Mouse (Mus musculus): ENCODE data around the gene Prkacb.
"Not testable (repeated sequence)": the region's sequence is repeated elsewhere in the genome, so short reads cannot be mapped to it uniquely, and the experiment has no call there.

Prkacb gene

GRCm38 (mm10) chr3:146776711-146777110 lies 36.1 kb downstream of the Prkacb start:
- no peak for DNase-seq

- no peak for DNase-seq
Observed at GRCm38 (mm10) chr3:146770853-146771252, 41.9 kb downstream of the Prkacb start.

GRCm38 (mm10) chr3:146769940-146770659 lies 42.7 kb downstream of the Prkacb start:
- DNase-seq, result no peak

- DNase-seq, result no peak
Observed at GRCm38 (mm10) chr3:146769569-146769939, 43.2 kb downstream of the Prkacb start.

- no peak for DNase-seq
Observed at GRCm38 (mm10) chr3:146768921-146769320, 43.9 kb downstream of the Prkacb start.

GRCm38 (mm10) chr3:146768360-146768759 lies 44.4 kb downstream of the Prkacb start:
- DNase-seq, result no peak

- DNase-seq, result no peak
Observed at GRCm38 (mm10) chr3:146766701-146767181, 46.0 kb downstream of the Prkacb start.

GRCm38 (mm10) chr3:146766071-146766605 lies 46.7 kb downstream of the Prkacb start:
- DNase-seq, result no peak

- DNase-seq, result no peak
Observed at GRCm38 (mm10) chr3:146764871-146765529, 47.8 kb downstream of the Prkacb start.

- DNase-seq, result not testable (repeated sequence)
Observed at GRCm38 (mm10) chr3:146763054-146763453, 49.7 kb downstream of the Prkacb start.

- DNase-seq, result no peak
Observed at GRCm38 (mm10) chr3:146761276-146761675, 51.5 kb downstream of the Prkacb start.

GRCm38 (mm10) chr3:146757970-146758960 lies 54.5 kb downstream of the Prkacb start:
- DNase-seq, result no peak

GRCm38 (mm10) chr3:146754270-146754669 lies 58.5 kb downstream of the Prkacb start:
- DNase-seq, result no peak

- no peak for DNase-seq
Observed at GRCm38 (mm10) chr3:146741564-146742202, 71.1 kb downstream of the Prkacb start.

GRCm38 (mm10) chr3:146741158-146741557 lies 71.6 kb downstream of the Prkacb start:
- no peak for DNase-seq

- DNase-seq, result not testable (repeated sequence)
Observed at GRCm38 (mm10) chr3:146736186-146736585, 76.6 kb downstream of the Prkacb start.

GRCm38 (mm10) chr3:146735657-146736056 lies 77.1 kb downstream of the Prkacb start:
- DNase-seq, result no peak

GRCm38 (mm10) chr3:146734907-146735629 lies 77.7 kb downstream of the Prkacb start:
- DNase-seq, result no peak

GRCm38 (mm10) chr3:146731499-146731898 lies 81.3 kb downstream of the Prkacb start:
- no peak for DNase-seq

GRCm38 (mm10) chr3:146723037-146723436 lies 89.8 kb downstream of the Prkacb start:
- peak in 1 of 2 experiments; percentile 28 for DNase-seq

- DNase-seq, result no peak
Observed at GRCm38 (mm10) chr3:146719696-146720095, 93.1 kb downstream of the Prkacb start.

GRCm38 (mm10) chr3:146718251-146718650 lies 94.5 kb downstream of the Prkacb start:
- no peak for DNase-seq

Data from lung, postnatal 4 days (tissue).